Mouse (Mus musculus): ENCODE measurements around the gene Cyren.
A peak's percentile ranks its signal among the peaks of the same experiment; 100 is the strongest.

Cyren gene

DNA sequence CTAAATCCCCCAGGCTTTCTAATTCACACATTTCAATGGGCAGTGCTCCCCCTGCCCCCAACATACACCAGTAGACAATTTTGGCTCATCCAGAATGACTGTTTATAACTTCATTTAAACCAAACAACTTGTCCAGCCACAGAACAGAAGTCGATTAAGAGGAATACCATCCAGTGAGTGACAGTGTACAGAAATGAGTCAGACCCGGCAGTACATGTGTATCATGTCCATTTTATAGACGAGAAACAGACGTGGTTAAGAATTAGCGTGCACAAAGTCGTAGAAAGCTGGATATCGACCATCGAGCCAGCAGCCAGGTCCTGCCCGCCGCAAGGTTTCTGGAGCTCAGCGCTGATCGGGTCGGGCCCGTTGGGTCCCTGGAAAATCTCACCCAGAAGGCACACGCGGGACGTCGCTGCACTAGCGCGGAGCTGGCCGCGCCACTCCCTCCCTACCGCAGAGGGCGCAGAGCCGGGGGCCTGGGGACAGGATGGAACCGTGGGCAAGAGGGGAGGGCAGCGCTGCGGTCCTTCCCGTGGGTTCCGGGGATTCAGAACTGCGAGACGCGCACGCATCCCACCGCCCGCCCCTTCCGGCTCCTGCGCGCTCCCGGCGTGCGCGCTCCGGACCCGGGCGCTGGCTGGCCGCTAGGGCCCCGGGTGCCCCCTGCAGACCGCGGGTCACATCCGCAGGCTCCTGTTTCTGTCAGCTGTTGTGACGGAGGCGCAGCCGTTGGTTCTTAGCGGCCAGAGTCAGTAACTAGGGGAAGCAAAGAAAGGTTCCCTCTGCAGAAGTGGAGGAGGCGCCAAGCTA, at the start of gene Cyren:
Gene Cyren (minus strand): TSS at position 552 of the 813 bp plus-strand sequence.
- peak; percentile 64 for ATAC-seq (ENCODE audit: low TSS enrichment)

- no peak for ATAC-seq (ENCODE audit: low TSS enrichment)
Measured at GRCm38 (mm10) chr6:34927594-34927993, 49.7 kb upstream of the Cyren start.

GRCm38 (mm10) chr6:34927156-34927555, 49.3 kb upstream of the Cyren start:
- ATAC-seq (ENCODE audit: low TSS enrichment) = peak; percentile 97

DNA sequence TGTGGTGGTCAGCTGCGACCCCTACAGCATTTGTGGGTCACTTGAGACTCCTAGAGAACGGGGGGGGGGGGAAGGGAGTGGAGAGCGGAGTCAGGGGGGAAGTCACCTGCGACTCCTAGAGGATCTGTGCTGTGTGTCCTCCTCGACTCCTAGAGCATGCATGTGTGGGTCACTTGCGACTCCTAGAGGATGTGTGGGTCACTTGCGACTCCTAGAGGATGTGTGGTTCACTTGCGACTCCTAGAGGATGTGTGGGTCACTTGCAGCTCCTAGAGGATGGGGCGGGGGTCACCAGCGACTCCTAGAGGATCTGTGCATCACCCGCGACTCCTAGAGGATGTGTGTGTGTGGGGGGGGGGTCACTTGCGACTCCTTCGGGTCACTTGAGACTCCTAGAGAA, 44.1 kb upstream of the Cyren start:
- ATAC-seq (ENCODE audit: low TSS enrichment) = peak; percentile 64

DNA sequence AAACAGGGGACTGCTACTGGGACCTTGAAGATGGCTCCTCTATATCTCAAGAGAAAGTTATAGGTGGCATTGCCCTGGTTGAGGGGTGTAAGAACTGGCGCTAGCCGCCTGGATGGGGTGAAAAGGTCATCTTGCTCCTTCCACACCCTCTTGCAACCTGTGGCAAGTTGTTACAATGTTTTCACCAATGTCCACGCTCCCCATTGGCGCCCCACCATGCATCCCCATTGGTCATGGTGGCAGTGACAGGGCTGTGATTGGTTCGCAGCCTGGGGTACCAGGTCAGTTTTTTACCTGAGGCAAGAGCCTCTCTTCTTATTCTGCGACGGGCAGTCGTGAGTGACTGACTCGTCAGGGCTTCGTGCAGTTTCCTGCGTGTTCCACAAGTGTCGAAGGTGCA, 42.8 kb upstream of the Cyren start:
- ATAC-seq (ENCODE audit: low TSS enrichment) = no peak

GRCm38 (mm10) chr6:34919956-34920355, 42.1 kb upstream of the Cyren start, which contains the start of gene Stra8:
Gene Stra8 (plus strand): TSS chr6:34920163.
- no peak for ATAC-seq (ENCODE audit: low TSS enrichment)

GRCm38 (mm10) chr6:34919146-34919545, 41.3 kb upstream of the Cyren start:
- no peak for ATAC-seq (ENCODE audit: low TSS enrichment)

- ATAC-seq (ENCODE audit: low TSS enrichment) = no peak
Measured at GRCm38 (mm10) chr6:34914462-34914861, 36.6 kb upstream of the Cyren start.

DNA sequence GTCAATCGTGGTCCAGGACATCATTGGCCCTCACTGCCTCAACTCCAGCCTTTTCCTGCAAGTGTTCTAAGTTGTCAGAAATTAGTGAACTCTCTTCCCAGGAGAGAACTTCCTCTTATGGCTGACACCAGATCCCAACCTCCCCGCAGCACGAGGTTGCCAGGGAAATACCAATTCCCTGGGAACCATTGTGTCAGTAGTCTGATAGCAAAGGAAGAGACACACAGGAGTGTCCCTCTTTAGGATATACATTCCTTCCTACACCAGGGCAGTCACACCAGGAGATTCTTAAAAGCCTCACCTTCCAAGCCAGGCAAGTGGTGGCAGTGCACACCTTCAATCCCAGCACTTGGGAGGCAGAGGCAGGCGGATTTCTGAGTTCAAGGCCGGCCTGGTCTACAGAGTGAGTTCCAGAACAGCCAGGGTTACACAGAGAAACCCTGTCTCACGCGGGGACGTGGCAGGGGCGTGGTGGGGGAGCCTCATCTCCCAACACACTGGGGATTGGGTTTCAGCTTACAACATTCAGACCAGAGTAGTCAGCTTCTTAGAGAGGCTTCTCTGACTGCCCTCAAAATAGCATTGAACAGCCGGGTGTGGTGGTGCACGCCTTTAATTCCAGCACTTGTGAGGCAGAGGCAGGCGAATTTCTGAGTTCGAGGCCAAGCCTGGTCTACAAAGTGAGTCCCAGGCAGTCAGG, 35.6 kb upstream of the Cyren start:
- no peak for ATAC-seq (ENCODE audit: low TSS enrichment)

DNA sequence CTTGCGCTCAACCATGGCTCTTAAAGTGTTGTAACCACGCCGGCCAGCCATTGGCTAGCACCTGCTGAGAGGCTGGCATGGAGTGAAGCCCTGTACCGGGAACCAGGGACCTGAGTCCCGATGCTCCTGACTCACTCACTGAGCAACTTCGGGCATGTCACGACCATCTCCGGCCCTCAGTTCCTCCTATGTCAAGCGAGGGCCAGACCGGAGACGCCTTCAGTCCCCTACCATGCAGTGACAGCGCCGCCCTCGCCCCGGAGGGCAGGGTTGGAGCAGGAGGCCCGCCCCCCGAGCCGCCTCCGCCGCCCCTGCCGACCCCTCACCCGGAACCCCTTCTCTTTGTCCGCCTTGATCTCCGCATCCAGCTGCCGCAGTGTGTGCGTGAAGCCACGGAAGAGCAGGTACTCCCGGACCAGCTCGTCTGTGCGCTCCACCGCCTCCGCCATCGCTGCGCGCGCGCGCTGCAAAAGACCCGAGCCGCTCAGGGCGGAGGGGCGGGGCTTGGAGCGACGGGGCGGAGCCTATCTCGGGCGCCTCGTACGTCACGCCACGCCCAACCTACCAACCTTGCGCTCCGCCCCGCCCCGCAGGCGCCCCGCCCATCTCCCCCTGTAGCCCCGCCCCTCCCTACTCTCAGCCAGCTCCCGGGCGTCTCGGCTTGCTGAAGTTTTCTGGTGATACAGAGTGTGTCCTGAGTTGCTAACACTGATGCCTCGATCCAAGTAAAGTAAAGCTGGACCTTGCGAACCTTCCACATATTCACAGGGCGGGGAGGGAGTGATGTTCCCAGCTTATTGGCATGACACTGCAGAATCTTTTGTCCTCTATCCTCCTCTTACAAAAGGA, 32.7 kb upstream of the Cyren start, which contains the start of gene Wdr91:
Gene Wdr91 (minus strand): TSS at position 506 of the 849 bp plus-strand sequence.
- ATAC-seq (ENCODE audit: low TSS enrichment) = peak; percentile 86

- ATAC-seq (ENCODE audit: low TSS enrichment) = peak; percentile 45
Measured at GRCm38 (mm10) chr6:34909631-34910345, 31.9 kb upstream of the Cyren start.

DNA sequence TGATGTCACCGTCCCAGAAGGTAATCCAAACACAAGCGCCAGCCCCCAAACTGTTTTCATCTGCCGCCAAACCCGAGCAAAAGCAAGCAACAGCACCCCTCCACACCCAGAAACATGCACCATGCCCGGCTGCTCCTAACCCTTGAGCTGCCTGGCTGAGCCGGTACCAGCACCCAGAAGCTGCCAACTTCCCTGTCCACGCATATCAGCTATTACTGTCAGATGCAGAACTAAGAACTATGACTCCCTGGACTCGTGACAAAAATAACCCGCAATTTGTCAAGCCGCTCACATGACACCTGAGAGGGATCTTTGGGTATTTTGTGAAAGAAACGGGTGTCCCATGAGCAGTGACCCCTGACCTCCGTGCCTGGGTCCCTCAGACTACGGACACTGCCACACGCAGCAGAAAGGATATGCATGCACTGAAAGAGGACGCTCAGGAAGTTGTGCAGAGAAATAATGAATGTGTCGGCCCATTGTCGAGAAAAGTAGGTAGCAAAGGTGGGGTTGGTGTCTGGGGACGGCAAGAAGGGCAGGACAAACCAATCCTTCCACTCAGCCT, 29.9 kb upstream of the Cyren start:
- ATAC-seq (ENCODE audit: low TSS enrichment) = no peak

GRCm38 (mm10) chr6:34907121-34907614, 29.3 kb upstream of the Cyren start:
- no peak for ATAC-seq (ENCODE audit: low TSS enrichment)

DNA sequence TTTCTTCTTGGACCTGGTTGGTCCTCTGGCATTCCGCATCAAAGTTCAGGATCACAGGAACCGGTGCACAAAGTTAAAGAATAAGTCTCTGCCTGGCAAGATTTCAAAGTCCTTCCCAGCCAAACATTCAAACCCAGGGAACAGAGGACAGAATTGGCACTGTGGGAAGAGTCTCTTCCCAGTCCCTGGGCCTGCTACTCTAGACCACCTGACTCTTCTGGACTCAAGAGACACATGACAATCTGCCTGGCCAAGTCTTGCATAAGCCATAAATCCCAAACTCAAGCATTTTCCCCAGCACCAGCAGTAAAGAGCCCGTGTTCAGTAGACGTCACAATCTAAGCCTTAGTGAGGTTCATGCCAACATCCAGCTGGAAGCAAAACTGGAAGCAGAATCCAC, 28.8 kb upstream of the Cyren start:
- 0 out of 2 replicates have a peak, but pooled peaks have one; percentile 5 for ATAC-seq (ENCODE audit: low TSS enrichment)

GRCm38 (mm10) chr6:34906125-34906524, 28.3 kb upstream of the Cyren start:
- ATAC-seq (ENCODE audit: low TSS enrichment) = no peak

GRCm38 (mm10) chr6:34904361-34904760, 26.5 kb upstream of the Cyren start:
- ATAC-seq (ENCODE audit: low TSS enrichment) = no peak

- ATAC-seq (ENCODE audit: low TSS enrichment) = no peak
Measured at GRCm38 (mm10) chr6:34903851-34904250, 26.0 kb upstream of the Cyren start.

- no peak for ATAC-seq (ENCODE audit: low TSS enrichment)
Measured at GRCm38 (mm10) chr6:34903441-34903840, 25.6 kb upstream of the Cyren start.

DNA sequence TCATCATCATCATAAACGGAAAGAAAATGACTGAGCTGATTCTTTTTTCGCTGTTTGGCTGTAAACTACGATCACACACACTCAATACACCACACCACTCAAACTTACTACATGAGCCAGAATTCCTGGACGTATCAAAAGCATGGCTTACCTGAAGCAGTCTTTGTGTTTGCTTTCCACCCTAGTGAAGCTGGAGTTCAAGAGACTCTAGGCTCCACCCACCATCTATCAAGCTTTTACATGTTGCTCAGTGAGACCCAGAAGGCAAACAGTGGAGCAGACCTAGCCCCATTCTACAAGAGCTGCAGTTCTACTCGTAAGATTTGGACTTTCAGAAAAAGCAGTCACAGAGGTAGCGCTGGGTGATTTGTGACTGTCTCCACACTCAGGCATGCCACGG, 24.7 kb upstream of the Cyren start:
- ATAC-seq (ENCODE audit: low TSS enrichment) = no peak

GRCm38 (mm10) chr6:34901911-34902444, 24.1 kb upstream of the Cyren start:
- peak; percentile 79 for ATAC-seq (ENCODE audit: low TSS enrichment)

- no peak for ATAC-seq (ENCODE audit: low TSS enrichment)
Measured at GRCm38 (mm10) chr6:34900990-34901389, 23.1 kb upstream of the Cyren start.
